Mouse (Mus musculus) cerebellum, adult 2 months (tissue): ENCODE data around the gene Jsrp1.

Source experiments
- CTCF ChIP-seq: fragments of 200-500 bp; IDR thresholded peaks from 2 replicates; pipeline ENCODE4 v1.5.1; 2011; ENCODE audit warnings: low read depth, mild to moderate bottlenecking, control low read depth, low read length, moderate library complexity, borderline replicate concordance; ENCODE audit not compliant: insufficient read depth
- POLR2A ChIP-seq: fragments of 200-500 bp; IDR thresholded peaks from 2 replicates; pipeline ENCODE4 v1.6.1; 2011; ENCODE audit warnings: low read length, control low read depth, borderline replicate concordance; ENCODE audit not compliant: insufficient read depth

GRCm38 (mm10) chr10:80792175-80793032 is 20.9 kb downstream of the Jsrp1 start:
- TF ChIP-seq CTCF (no peak), POLR2A (0 out of 2 replicates have a peak, but pooled peaks have one; percentile 25)
